Mouse (Mus musculus) liver, adult 2 months (tissue): ENCODE results near the gene Ccdc12.

Experiments
- CTCF ChIP-seq: fragments of 200-500 bp; IDR thresholded peaks from 2 replicates; pipeline ENCODE4 v1.5.1; 2011; ENCODE audit warnings: low read depth, low read length, control low read depth
- POLR2A ChIP-seq: fragments of 200-500 bp; IDR thresholded peaks from 2 replicates; pipeline ENCODE4 v1.6.1; 2011; ENCODE audit warnings: low read length, control low read depth; ENCODE audit not compliant: insufficient read depth; ENCODE audit errors: extremely low read depth

- TF ChIP-seq POLR2A (no peak), CTCF (no peak)
These were observed 30.2 kb downstream of the Ccdc12 start for GRCm38 (mm10) chr9:110686472-110686871.
